Mouse (Mus musculus): ENCODE measurements around the gene Atp6v1e2.

GRCm38 (mm10) chr17:86905297-86906135, 42.2 kb downstream of the Atp6v1e2 start:
- TF ChIP-seq GATA1 (IDR thresholded peaks at IDR 0.05; ENCODE audit: borderline replicate concordance, low read length) (no peak), FLI1 (IDR thresholded peaks at IDR 0.05; ENCODE audit: low read length) (no peak)

Data from megakaryocyte, embryonic 14.5 days (primary cell).